22 mouse cellular contexts compared by ENCODE assay signal in the genomic region with DNA sequence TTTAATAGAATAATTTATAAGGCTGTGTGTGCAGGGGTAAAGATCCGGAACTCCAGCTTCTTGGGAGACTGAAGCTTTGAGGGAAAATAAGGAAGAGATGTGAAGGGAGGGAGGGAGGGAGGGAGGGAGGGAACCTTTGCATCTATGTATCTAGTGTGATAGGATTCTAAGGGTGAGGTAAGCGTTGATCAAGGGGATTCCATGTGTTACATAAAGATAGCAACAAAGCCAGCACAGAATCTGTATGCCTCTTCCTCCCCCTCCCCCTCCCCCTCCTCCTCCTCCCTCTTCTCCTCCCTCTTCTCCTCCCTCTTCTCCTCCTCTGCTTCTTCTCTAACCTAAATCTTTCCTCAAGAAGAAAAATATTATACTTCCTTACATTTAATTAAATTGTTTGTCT. TPM values are rescaled to one million over a fixed set of nuclear protein-coding genes. Genes with fewer than 3 reads are reported as not detected.
"Had no signal": no experiment of that assay in that cellular context is flagged by ENCODE, and none has a peak within 500 bp of the region (broad histone marks: within the 10 kb centered on the region; RNA-seq: fewer than 3 reads in every experiment).

No protein-coding gene starts in this region.

- H3K9me3 ChIP-seq: intestine, embryonic 15.5 days; limb, embryonic 10.5 days; limb, embryonic 13.5 days; lung, embryonic 15.5 days had no signal

- H3K4me3 ChIP-seq: intestine, embryonic 15.5 days; layer of hippocampus, adult 2 months; limb, embryonic 10.5 days; limb, embryonic 13.5 days; lung, embryonic 15.5 days had no signal

- H3K9ac ChIP-seq: intestine, embryonic 15.5 days; limb, embryonic 13.5 days; lung, embryonic 15.5 days had no signal

- DNase-seq: kidney, adult 8-10 months; kidney, postnatal 25 days; layer of hippocampus, adult 9-11 months; lung, adult 18-20 months; lung, postnatal 10 days; lung, postnatal 36 days; midbrain, embryonic 14.5 days; thymus, adult 18-20 months; thymus, postnatal 36 days had no signal

- H3K4me2 ChIP-seq: intestine, embryonic 15.5 days; limb, embryonic 13.5 days; lung, embryonic 15.5 days; midbrain, embryonic 11.5 days had no signal

- H3K27ac ChIP-seq: intestine, embryonic 15.5 days; layer of hippocampus, adult 2 months; limb, embryonic 10.5 days; limb, embryonic 13.5 days had no signal

- H3K27me3 ChIP-seq: intestine, embryonic 15.5 days; limb, embryonic 13.5 days; lung, embryonic 15.5 days had no signal

- H3K36me3 ChIP-seq: intestine, embryonic 15.5 days; limb, embryonic 10.5 days; limb, embryonic 13.5 days; lung, embryonic 15.5 days had no signal

RNA-seq across cellular contexts. Expression of gene Mc1r, which starts 59.6 kb away (rescaled TPM):
- polyA plus RNA-seq: large intestine, adult 2 months; limb, embryonic 10.5 days; liver, adult 2 months; lung, embryonic 15.5 days; neural tube, embryonic 11.5 days; small intestine, adult 2 months; spleen, adult 2 months; stomach, embryonic 16.5 days; urinary bladder, adult 2 months had no signal
